Mouse (Mus musculus): Measurements from ENCODE around the gene Srgap2. TPM values are rescaled to one million over a fixed set of nuclear protein-coding genes. Genes with fewer than 3 reads are reported as not detected.
A peak's percentile ranks its signal among the peaks of the same experiment; 100 is the strongest.
"Not testable (repeated sequence)": the region's sequence is repeated elsewhere in the genome, so short reads cannot be mapped to it uniquely, and the experiment has no call there.

Srgap2 gene
- total RNA-seq, 2 experiments from 2014 or later: 22.6 to 22.9 TPM

- no peak for DNase-seq (ENCODE audit: low spot score in 2 of 2)
These were observed 180.1 kb downstream of the Srgap2 start for GRCm38 (mm10) chr1:131346916-131347555.

GRCm38 (mm10) chr1:131345422-131346419 is 181.4 kb downstream of the Srgap2 start:
- peak in 1 of 2 experiments; percentile 13 for DNase-seq (ENCODE audit: low spot score in 2 of 2)

- DNase-seq (ENCODE audit: low spot score in 2 of 2): no peak
These were observed 182.5 kb downstream of the Srgap2 start for GRCm38 (mm10) chr1:131344691-131345090.

- DNase-seq (ENCODE audit: low spot score in 2 of 2): no peak
These were observed 191.1 kb downstream of the Srgap2 start for GRCm38 (mm10) chr1:131336017-131336416.

- peak; percentile 26 to 27 for DNase-seq (ENCODE audit: low spot score in 2 of 2)
These were observed 191.5 kb downstream of the Srgap2 start for GRCm38 (mm10) chr1:131335604-131336003.

- no peak for DNase-seq (ENCODE audit: low spot score in 2 of 2)
These were observed 196.0 kb downstream of the Srgap2 start for GRCm38 (mm10) chr1:131331180-131331579.

GRCm38 (mm10) chr1:131329093-131329492 is 198.1 kb downstream of the Srgap2 start:
- not testable (repeated sequence) for DNase-seq (ENCODE audit: low spot score in 2 of 2)

GRCm38 (mm10) chr1:131327167-131327566 is 200.0 kb downstream of the Srgap2 start:
- no peak for DNase-seq (ENCODE audit: low spot score in 2 of 2)

GRCm38 (mm10) chr1:131324816-131325463 is 202.2 kb downstream of the Srgap2 start:
- no peak for DNase-seq (ENCODE audit: low spot score in 2 of 2)

GRCm38 (mm10) chr1:131319598-131320330 is 207.4 kb downstream of the Srgap2 start:
- no peak for DNase-seq (ENCODE audit: low spot score in 2 of 2)

- DNase-seq (ENCODE audit: low spot score in 2 of 2): no peak
These were observed 208.8 kb downstream of the Srgap2 start for GRCm38 (mm10) chr1:131318397-131318796.

- DNase-seq (ENCODE audit: low spot score in 2 of 2): no peak
These were observed 209.5 kb downstream of the Srgap2 start for GRCm38 (mm10) chr1:131317625-131318024.

GRCm38 (mm10) chr1:131311284-131311683 is 215.9 kb downstream of the Srgap2 start:
- DNase-seq (ENCODE audit: low spot score in 2 of 2): no peak

GRCm38 (mm10) chr1:131310237-131310818 is 216.8 kb downstream of the Srgap2 start:
- DNase-seq (ENCODE audit: low spot score in 2 of 2): no peak

- no peak for DNase-seq (ENCODE audit: low spot score in 2 of 2)
These were observed 226.4 kb downstream of the Srgap2 start for GRCm38 (mm10) chr1:131300750-131301149.

- DNase-seq (ENCODE audit: low spot score in 2 of 2): no peak
These were observed 227.4 kb downstream of the Srgap2 start for GRCm38 (mm10) chr1:131299788-131300187.

- DNase-seq (ENCODE audit: low spot score in 2 of 2): no peak
These were observed 227.9 kb downstream of the Srgap2 start for GRCm38 (mm10) chr1:131299240-131299639.

- no peak for DNase-seq (ENCODE audit: low spot score in 2 of 2)
These were observed 229.0 kb downstream of the Srgap2 start for GRCm38 (mm10) chr1:131298171-131298570.

- DNase-seq (ENCODE audit: low spot score in 2 of 2): no peak
These were observed 230.4 kb downstream of the Srgap2 start for GRCm38 (mm10) chr1:131296726-131297125.

- DNase-seq (ENCODE audit: low spot score in 2 of 2): no peak
These were observed 232.0 kb downstream of the Srgap2 start for GRCm38 (mm10) chr1:131295200-131295599.

GRCm38 (mm10) chr1:131293922-131294250 is 233.3 kb downstream of the Srgap2 start:
- no peak for DNase-seq (ENCODE audit: low spot score in 2 of 2)

Measured in adrenal gland, adult 18-20 months (tissue).